Mouse (Mus musculus): ENCODE results near the gene Smoc2. TPM values are rescaled to one million over a fixed set of nuclear protein-coding genes. Genes with fewer than 3 reads are reported as not detected.

The Smoc2 gene
- polyA plus RNA-seq, 1 experiment = 94.8 TPM

GRCm38 (mm10) chr17:14239960-14240359 is 39.3 kb upstream of the Smoc2 start:
- Histone ChIP-seq H3K27ac (ENCODE audit: insufficient read depth, low read length) (no peak overlapping the region), H3K4me3 (ENCODE audit: extremely low read depth, insufficient read depth, insufficient read length) (no peak overlapping the region), H3K36me3 (ENCODE audit: control insufficient read depth, insufficient read depth, low read length) (no peaks in the 10 kb centered on the region), H3K4me1 (ENCODE audit: control insufficient read depth, insufficient read depth, insufficient read length) (no peaks in the 10 kb centered on the region), H3K27me3 (ENCODE audit: control insufficient read depth, insufficient read depth, low read length) (no peaks in the 10 kb centered on the region)
- no peak for TF ChIP-seq CTCF (IDR thresholded peaks at IDR 0.05; ENCODE audit: extremely low read depth, insufficient read depth, insufficient read length, insufficient replicate concordance)
- no peak for TF ChIP-seq POLR2A (IDR thresholded peaks at IDR 0.05; ENCODE audit: low read depth, low read length)
- no peak for DNase-seq (ENCODE audit: low read depth in 1 of 2, low spot score in 2 of 2)
- WGBS = 76% methylated on average over 10 of the region's 10 CpGs

GRCm38 (mm10) chr17:14242634-14243033 is 36.7 kb upstream of the Smoc2 start:
- 89% methylated on average over 8 of the region's 8 CpGs for WGBS
- no peaks in the 10 kb centered on the region for H3K27me3 ChIP-seq (ENCODE audit: control insufficient read depth, insufficient read depth, low read length)
- H3K4me1 ChIP-seq (ENCODE audit: control insufficient read depth, insufficient read depth, insufficient read length) = no peaks in the 10 kb centered on the region
- H3K36me3 ChIP-seq (ENCODE audit: control insufficient read depth, insufficient read depth, low read length) = no peaks in the 10 kb centered on the region
- no peak for TF ChIP-seq POLR2A (IDR thresholded peaks at IDR 0.05; ENCODE audit: low read depth, low read length)
- TF ChIP-seq CTCF (IDR thresholded peaks at IDR 0.05; ENCODE audit: extremely low read depth, insufficient read depth, insufficient read length, insufficient replicate concordance) = no peak
- no peak overlapping the region for H3K27ac ChIP-seq (ENCODE audit: insufficient read depth, low read length)
- H3K4me3 ChIP-seq (ENCODE audit: extremely low read depth, insufficient read depth, insufficient read length) = no peak overlapping the region
- DNase-seq (ENCODE audit: low read depth in 1 of 2, low spot score in 2 of 2) = no peak

- H3K4me3 ChIP-seq (ENCODE audit: extremely low read depth, insufficient read depth, insufficient read length) = no peak overlapping the region
- H3K36me3 ChIP-seq (ENCODE audit: control insufficient read depth, insufficient read depth, low read length) = no peaks in the 10 kb centered on the region
- WGBS = 68% methylated on average over 11 of the region's 11 CpGs
- no peak for DNase-seq (ENCODE audit: low read depth in 1 of 2, low spot score in 2 of 2)
- TF ChIP-seq POLR2A (IDR thresholded peaks at IDR 0.05; ENCODE audit: low read depth, low read length) = no peak
- no peak for TF ChIP-seq CTCF (IDR thresholded peaks at IDR 0.05; ENCODE audit: extremely low read depth, insufficient read depth, insufficient read length, insufficient replicate concordance)
- H3K27me3 ChIP-seq (ENCODE audit: control insufficient read depth, insufficient read depth, low read length) = no peaks in the 10 kb centered on the region
- H3K4me1 ChIP-seq (ENCODE audit: control insufficient read depth, insufficient read depth, insufficient read length) = no peaks in the 10 kb centered on the region
- no peak overlapping the region for H3K27ac ChIP-seq (ENCODE audit: insufficient read depth, low read length)
Observed at GRCm38 (mm10) chr17:14244195-14244965, 34.9 kb upstream of the Smoc2 start.

GRCm38 (mm10) chr17:14246266-14246665 is 33.0 kb upstream of the Smoc2 start:
- no peaks in the 10 kb centered on the region for H3K27me3 ChIP-seq (ENCODE audit: control insufficient read depth, insufficient read depth, low read length)
- no peak overlapping the region for H3K4me3 ChIP-seq (ENCODE audit: extremely low read depth, insufficient read depth, insufficient read length)
- H3K4me1 ChIP-seq (ENCODE audit: control insufficient read depth, insufficient read depth, insufficient read length) = no peaks in the 10 kb centered on the region
- no peaks in the 10 kb centered on the region for H3K36me3 ChIP-seq (ENCODE audit: control insufficient read depth, insufficient read depth, low read length)
- H3K27ac ChIP-seq (ENCODE audit: insufficient read depth, low read length) = no peak overlapping the region
- TF ChIP-seq CTCF (IDR thresholded peaks at IDR 0.05; ENCODE audit: extremely low read depth, insufficient read depth, insufficient read length, insufficient replicate concordance) = no peak
- no peak for TF ChIP-seq POLR2A (IDR thresholded peaks at IDR 0.05; ENCODE audit: low read depth, low read length)
- DNase-seq (ENCODE audit: low read depth in 1 of 2, low spot score in 2 of 2) = no peak
- WGBS = 93% methylated on average over 2 of the region's 2 CpGs

GRCm38 (mm10) chr17:14247931-14248330 is 31.4 kb upstream of the Smoc2 start:
- WGBS = 86% methylated on average over 8 of the region's 8 CpGs
- no peak overlapping the region for H3K4me3 ChIP-seq (ENCODE audit: extremely low read depth, insufficient read depth, insufficient read length)
- TF ChIP-seq POLR2A (IDR thresholded peaks at IDR 0.05; ENCODE audit: low read depth, low read length) (no peak), CTCF (IDR thresholded peaks at IDR 0.05; ENCODE audit: extremely low read depth, insufficient read depth, insufficient read length, insufficient replicate concordance) (no peak)
- DNase-seq (ENCODE audit: low read depth in 1 of 2, low spot score in 2 of 2) = no peak
- no peaks in the 10 kb centered on the region for H3K27me3 ChIP-seq (ENCODE audit: control insufficient read depth, insufficient read depth, low read length)
- no peaks in the 10 kb centered on the region for H3K36me3 ChIP-seq (ENCODE audit: control insufficient read depth, insufficient read depth, low read length)
- no peaks in the 10 kb centered on the region for H3K4me1 ChIP-seq (ENCODE audit: control insufficient read depth, insufficient read depth, insufficient read length)
- no peak overlapping the region for H3K27ac ChIP-seq (ENCODE audit: insufficient read depth, low read length)

GRCm38 (mm10) chr17:14249595-14249994 is 29.7 kb upstream of the Smoc2 start:
- TF ChIP-seq POLR2A (IDR thresholded peaks at IDR 0.05; ENCODE audit: low read depth, low read length) (no peak), CTCF (IDR thresholded peaks at IDR 0.05; ENCODE audit: extremely low read depth, insufficient read depth, insufficient read length, insufficient replicate concordance) (no peak)
- H3K36me3 ChIP-seq (ENCODE audit: control insufficient read depth, insufficient read depth, low read length) = no peaks in the 10 kb centered on the region
- no peaks in the 10 kb centered on the region for H3K27me3 ChIP-seq (ENCODE audit: control insufficient read depth, insufficient read depth, low read length)
- no peak overlapping the region for H3K4me3 ChIP-seq (ENCODE audit: extremely low read depth, insufficient read depth, insufficient read length)
- H3K4me1 ChIP-seq (ENCODE audit: control insufficient read depth, insufficient read depth, insufficient read length) = no peaks in the 10 kb centered on the region
- 48% methylated on average over 4 of the region's 4 CpGs for WGBS
- DNase-seq (ENCODE audit: low read depth in 1 of 2, low spot score in 2 of 2) = no peak
- H3K27ac ChIP-seq (ENCODE audit: insufficient read depth, low read length) = no peak overlapping the region

- H3K27ac ChIP-seq (ENCODE audit: insufficient read depth, low read length) = no peak overlapping the region
- 87% methylated on average over 8 of the region's 8 CpGs for WGBS
- H3K4me1 ChIP-seq (ENCODE audit: control insufficient read depth, insufficient read depth, insufficient read length) = no peaks in the 10 kb centered on the region
- H3K36me3 ChIP-seq (ENCODE audit: control insufficient read depth, insufficient read depth, low read length) = no peaks in the 10 kb centered on the region
- DNase-seq (ENCODE audit: low read depth in 1 of 2, low spot score in 2 of 2) = no peak
- TF ChIP-seq CTCF (IDR thresholded peaks at IDR 0.05; ENCODE audit: extremely low read depth, insufficient read depth, insufficient read length, insufficient replicate concordance) = no peak
- TF ChIP-seq POLR2A (IDR thresholded peaks at IDR 0.05; ENCODE audit: low read depth, low read length) = no peak
- H3K27me3 ChIP-seq (ENCODE audit: control insufficient read depth, insufficient read depth, low read length) = no peaks in the 10 kb centered on the region
- H3K4me3 ChIP-seq (ENCODE audit: extremely low read depth, insufficient read depth, insufficient read length) = no peak overlapping the region
Observed at GRCm38 (mm10) chr17:14250401-14250800, 28.9 kb upstream of the Smoc2 start.

All from spleen, adult 2 months (tissue).